Mouse (Mus musculus) intestine, embryonic 16.5 days (tissue): ENCODE measurements around the gene Rpa1. TPM values are rescaled to one million over a fixed set of nuclear protein-coding genes. Genes with fewer than 3 reads are reported as not detected.

Experiments used
- ATAC-seq: fragments of 200-750 bp; cut with Nextera tagmentation; 2 replicates; pipeline ENCODE4 v1.8.0; 2017; ENCODE audit warnings: moderate TSS enrichment, moderate library complexity
- H3K27ac ChIP-seq: fragments of 300-500 bp; sonication (generic); 2 replicates; pipeline ENCODE4 v1.5.1; 2014; ENCODE audit warnings: mild to moderate bottlenecking, low read length
- H3K27me3 ChIP-seq: fragments of 300-500 bp; sonication (generic); replicated peaks from 2 replicates; pipeline ENCODE4 v1.6.1; 2014; ENCODE audit warnings: low read length, control low read depth, mixed read lengths; ENCODE audit not compliant: control insufficient read depth, insufficient read depth
- H3K36me3 ChIP-seq: fragments of 300-500 bp; sonication (generic); 2 replicates; pipeline ENCODE4 v1.6.1; 2014; ENCODE audit warnings: low read length, control low read depth; ENCODE audit not compliant: control insufficient read depth, insufficient read depth
- H3K4me1 ChIP-seq: fragments of 300-500 bp; sonication (generic); 2 replicates; pipeline ENCODE4 v1.6.1; 2014; ENCODE audit warnings: low read length, control low read depth, mixed read lengths; ENCODE audit not compliant: control insufficient read depth, insufficient read depth
- H3K4me2 ChIP-seq: fragments of 300-500 bp; sonication (generic); 2 replicates; pipeline ENCODE4 v1.6.1; 2014; ENCODE audit warnings: low read depth, low read length, control low read depth
- H3K4me3 ChIP-seq: fragments of 300-500 bp; sonication (generic); 2 replicates; pipeline ENCODE4 v1.5.1; 2014; ENCODE audit warnings: mild to moderate bottlenecking, low read length
- H3K9ac ChIP-seq: fragments of 300-500 bp; sonication (generic); 2 replicates; pipeline ENCODE4 v1.6.1; 2014; ENCODE audit warnings: low read depth, low read length
- H3K9me3 ChIP-seq: fragments of 300-500 bp; sonication (generic); 2 replicates; pipeline ENCODE4 v1.6.1; 2016; ENCODE audit warnings: low read length, control low read depth; ENCODE audit not compliant: control insufficient read depth
- WGBS: fragments of 180-500 bp; shearing (Covaris S2); extraction: QIAGEN DNeasy Blood & Tissue Kit; methylation state at CpG from one replicate; pipeline ENCODE4 v1.1.7; 2014; 5-methylcytosine and 5-hydroxymethylcytosine counted together
- polyA plus RNA-seq: library from polyadenylated mRNA; unstranded; fragments of >200 nt; fragmentation: Nextera tagmentation; extraction: Ambion mirVana; gene quantifications from 2 replicates; pipeline ENCODE4 v1.2.1, GENCODE M21; 2015

Rpa1 gene
- polyA plus RNA-seq, 1 experiment from 2014 or later = 91.9 TPM

DNA sequence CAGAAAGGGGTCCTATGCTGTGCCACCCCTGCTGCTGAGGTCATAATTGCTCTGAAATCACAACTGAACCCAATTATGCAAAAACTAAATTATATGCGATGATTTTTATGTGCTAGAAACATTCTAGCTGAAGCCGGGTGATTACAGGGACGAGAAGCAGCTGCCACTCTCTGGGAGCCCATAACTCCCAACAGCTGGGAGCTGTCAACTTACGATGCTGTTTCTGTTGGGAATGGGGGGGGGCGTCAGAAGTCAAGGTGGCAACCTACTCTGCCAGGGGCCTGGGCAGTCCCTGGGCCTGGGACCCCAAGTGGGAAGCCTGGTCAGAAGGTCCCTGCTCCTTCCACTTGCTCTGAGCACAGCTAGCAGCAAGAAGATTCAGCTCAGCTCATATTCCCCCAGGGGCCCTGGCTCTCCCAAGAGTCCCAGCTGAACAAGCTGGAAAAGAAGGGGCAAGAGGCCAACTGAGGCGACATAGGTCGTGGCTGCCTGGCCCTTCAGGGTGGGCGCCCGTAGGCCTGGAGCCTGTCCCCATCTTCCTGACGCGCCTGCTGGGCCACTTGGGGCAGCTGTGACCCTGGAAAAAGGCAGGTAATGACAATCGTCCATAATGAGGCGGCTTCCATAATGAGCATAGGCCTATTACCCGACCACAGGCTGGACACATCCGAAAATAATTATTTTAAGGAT, 84.7 kb downstream of the Rpa1 start:
- ATAC-seq = no peak

DNA sequence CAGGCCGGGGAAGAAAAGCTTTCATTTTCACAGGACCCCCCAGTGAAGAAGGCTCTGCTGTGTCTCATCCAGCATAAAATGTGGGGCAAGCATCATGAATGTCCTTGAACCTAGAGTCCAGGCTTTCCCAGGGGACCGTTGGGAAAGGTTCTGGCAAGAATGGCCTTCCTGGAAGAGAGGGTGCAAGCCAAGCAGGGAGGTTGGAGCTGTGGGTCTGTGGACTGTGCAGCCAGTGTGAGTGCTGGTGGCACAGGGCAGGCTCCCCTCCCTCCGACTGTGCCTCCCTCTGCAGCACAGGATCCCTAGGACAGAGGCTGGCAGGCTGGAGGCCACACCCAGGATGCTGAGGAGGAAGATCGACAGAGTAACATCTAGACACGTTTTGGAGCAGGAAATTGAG, 85.3 kb downstream of the Rpa1 start:
- peaks cover 15% of the 10 kb centered on the region for H3K4me1 ChIP-seq
- no peak overlapping the region for H3K4me3 ChIP-seq
- no peak overlapping the region for H3K9ac ChIP-seq
- 39% methylated on average over 5 of the region's 5 CpGs for WGBS
- no peaks in the 10 kb centered on the region for H3K9me3 ChIP-seq
- ATAC-seq = no peak
- H3K4me2 ChIP-seq = no peak overlapping the region
- peak overlapping the region; percentile 40; the same call in 1 of the 2 replicates for H3K27ac ChIP-seq
- no peaks in the 10 kb centered on the region for H3K27me3 ChIP-seq
- no peaks in the 10 kb centered on the region for H3K36me3 ChIP-seq

More for the DNA sequence above, 84.7 kb downstream of the Rpa1 start:
- Histone ChIP-seq H3K4me3 (no peak overlapping the region), H3K9ac (no peak overlapping the region), H3K36me3 (no peaks in the 10 kb centered on the region), H3K4me2 (no peak overlapping the region), H3K27me3 (no peaks in the 10 kb centered on the region), H3K9me3 (no peaks in the 10 kb centered on the region), H3K4me1 (peaks cover 15% of the 10 kb centered on the region), H3K27ac (peak overlapping the region; percentile 40)
- 66% methylated on average over 15 of the region's 15 CpGs for WGBS

DNA sequence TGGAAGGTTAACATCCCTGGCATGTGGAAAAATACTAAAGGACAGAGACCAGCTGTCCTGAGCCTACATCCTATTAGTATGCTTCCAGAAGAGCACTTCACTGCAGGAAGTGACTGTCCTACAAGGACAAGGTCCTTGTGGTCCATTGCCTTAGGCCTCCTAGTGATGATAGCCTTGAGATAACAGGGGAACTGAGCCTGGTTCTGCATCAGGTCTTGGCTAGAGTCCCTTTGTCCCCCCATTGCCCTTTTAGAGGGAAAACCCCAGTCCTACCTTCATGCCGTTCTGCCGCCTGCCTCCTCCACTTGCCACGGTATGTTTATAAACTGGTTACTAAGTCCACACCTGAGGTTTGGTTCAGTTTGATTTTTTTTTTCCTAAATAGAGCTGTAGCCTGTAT, 85.9 kb downstream of the Rpa1 start:
- Histone ChIP-seq H3K27ac (0 out of 2 replicates have a peak overlapping the region, but pooled peaks have one; percentile 40), H3K36me3 (no peaks in the 10 kb centered on the region)
- 66% methylated on average over 3 of the region's 3 CpGs for WGBS

DNA sequence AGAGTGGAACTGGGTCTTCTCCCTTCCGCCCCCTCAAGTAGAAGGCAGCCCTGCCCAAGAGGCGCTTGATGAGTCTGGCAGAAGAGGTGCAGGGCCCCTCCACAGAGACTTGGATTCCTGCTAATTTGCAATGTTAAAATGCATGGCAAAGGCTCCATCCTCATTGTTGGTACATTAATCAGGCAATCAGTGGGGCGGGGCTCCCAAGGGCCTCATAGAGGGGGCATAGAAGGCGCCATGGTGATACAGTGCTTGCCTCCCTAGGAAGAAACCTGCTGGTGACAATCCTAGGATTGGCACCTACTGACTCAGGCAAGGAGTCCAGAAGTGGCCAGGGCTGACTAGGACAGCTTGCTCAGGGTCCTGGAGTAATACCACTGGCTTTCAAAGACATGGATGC, 86.4 kb downstream of the Rpa1 start:
- no peak for ATAC-seq
- Histone ChIP-seq H3K27me3 (no peaks in the 10 kb centered on the region), H3K36me3 (no peaks in the 10 kb centered on the region), H3K9ac (no peak overlapping the region), H3K4me3 (no peak overlapping the region), H3K9me3 (no peaks in the 10 kb centered on the region), H3K4me2 (no peak overlapping the region), H3K4me1 (peaks cover 15% of the 10 kb centered on the region), H3K27ac (no peak overlapping the region)
- whole genome bisulfite sequencing = 86% methylated on average over 4 of the region's 4 CpGs

More for the DNA sequence above, 85.9 kb downstream of the Rpa1 start:
- Histone ChIP-seq H3K9ac (no peak overlapping the region), H3K27me3 (no peaks in the 10 kb centered on the region), H3K9me3 (no peaks in the 10 kb centered on the region), H3K4me2 (no peak overlapping the region), H3K4me3 (no peak overlapping the region), H3K4me1 (peaks cover 15% of the 10 kb centered on the region)
- ATAC-seq = no peak

DNA sequence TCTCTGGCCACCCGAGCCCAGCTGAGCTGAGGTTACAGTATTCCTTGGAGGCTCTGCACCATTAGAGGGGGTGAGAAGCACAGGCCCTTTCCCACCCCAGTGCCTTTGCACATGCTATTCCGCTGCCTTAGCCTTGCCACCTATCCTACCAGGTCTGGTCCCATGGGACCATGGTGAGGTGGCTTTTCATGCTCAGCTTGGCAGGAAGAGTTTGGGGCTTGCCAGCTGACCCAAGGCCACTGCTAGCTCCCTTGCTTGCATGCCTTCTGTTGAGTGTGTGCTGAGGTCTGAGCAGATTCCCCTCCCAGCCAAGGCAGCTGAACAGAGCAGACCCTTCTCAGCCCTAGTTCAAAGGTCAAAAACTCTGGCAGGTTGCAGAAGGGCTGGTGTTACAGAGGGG, 87.1 kb downstream of the Rpa1 start:
- H3K4me3 ChIP-seq = no peak overlapping the region
- H3K36me3 ChIP-seq = no peaks in the 10 kb centered on the region
- H3K4me2 ChIP-seq = no peak overlapping the region
- no peaks in the 10 kb centered on the region for H3K9me3 ChIP-seq
- no peak overlapping the region for H3K9ac ChIP-seq
- 93% methylated on average over 2 of the region's 2 CpGs for WGBS
- no peaks in the 10 kb centered on the region for H3K27me3 ChIP-seq
- no peak overlapping the region for H3K27ac ChIP-seq
- H3K4me1 ChIP-seq = peaks cover 15% of the 10 kb centered on the region
- no peak for ATAC-seq

DNA sequence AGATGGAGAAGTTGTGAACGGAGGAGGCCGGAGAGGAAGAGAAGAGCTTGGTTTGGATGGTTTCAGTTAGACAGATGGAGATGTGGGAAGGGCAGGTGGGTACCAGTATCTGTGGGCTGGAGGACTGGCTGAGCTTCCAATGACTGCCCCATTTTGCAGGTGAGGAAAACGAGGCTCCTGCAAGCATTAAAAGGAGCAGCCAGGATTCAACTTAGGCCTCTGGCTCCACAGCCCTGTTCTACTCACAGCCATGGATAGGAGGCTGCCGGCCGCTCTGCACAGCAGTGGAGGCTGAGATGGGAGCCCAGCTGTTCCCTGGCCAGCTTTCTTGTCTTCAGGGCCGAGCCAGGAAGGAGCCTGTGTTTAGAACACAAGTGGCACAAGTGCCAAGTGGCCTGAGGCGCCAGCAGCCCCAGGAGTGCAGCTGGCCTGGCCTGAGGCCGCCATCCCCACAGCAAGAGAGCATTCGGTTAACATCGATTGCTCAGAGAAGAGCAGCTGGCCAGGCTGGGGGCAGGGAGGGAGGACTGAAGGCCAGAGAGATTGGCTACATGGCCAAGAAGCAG, 88.0 kb downstream of the Rpa1 start:
- Histone ChIP-seq H3K27me3 (no peaks in the 10 kb centered on the region), H3K4me2 (no peak overlapping the region), H3K9ac (no peak overlapping the region), H3K9me3 (no peaks in the 10 kb centered on the region), H3K27ac (no peak overlapping the region), H3K36me3 (no peaks in the 10 kb centered on the region), H3K4me3 (no peak overlapping the region), H3K4me1 (peaks cover 15% of the 10 kb centered on the region)
- WGBS = 64% methylated on average over 10 of the region's 10 CpGs
- no peak for ATAC-seq

DNA sequence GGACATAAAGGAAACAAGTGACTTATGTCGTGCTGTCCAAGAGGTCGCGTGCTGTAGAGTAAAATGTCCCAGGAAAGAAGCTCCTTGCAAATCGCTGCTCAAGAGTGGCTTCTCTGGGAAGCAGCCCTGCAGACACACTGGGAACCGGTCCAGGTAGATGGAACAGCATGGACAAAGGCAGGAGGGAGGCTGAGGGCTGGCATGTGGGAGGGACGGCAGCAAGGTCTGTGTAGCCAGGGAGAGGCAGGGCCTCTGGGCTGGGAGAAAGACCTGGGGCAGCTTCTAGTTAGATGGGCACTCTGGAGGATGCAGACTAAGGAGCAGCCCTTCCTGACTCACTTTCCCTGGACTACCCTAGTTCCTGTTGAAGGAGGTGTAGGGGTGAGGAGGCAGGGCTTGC, 88.7 kb downstream of the Rpa1 start:
- Histone ChIP-seq H3K27ac (no peak overlapping the region), H3K27me3 (no peaks in the 10 kb centered on the region), H3K4me2 (no peak overlapping the region), H3K4me1 (peaks cover 20% of the 10 kb centered on the region), H3K4me3 (no peak overlapping the region), H3K9me3 (no peaks in the 10 kb centered on the region), H3K36me3 (no peaks in the 10 kb centered on the region), H3K9ac (no peak overlapping the region)
- ATAC-seq = no peak
- WGBS = 71% methylated on average over 6 of the region's 6 CpGs

DNA sequence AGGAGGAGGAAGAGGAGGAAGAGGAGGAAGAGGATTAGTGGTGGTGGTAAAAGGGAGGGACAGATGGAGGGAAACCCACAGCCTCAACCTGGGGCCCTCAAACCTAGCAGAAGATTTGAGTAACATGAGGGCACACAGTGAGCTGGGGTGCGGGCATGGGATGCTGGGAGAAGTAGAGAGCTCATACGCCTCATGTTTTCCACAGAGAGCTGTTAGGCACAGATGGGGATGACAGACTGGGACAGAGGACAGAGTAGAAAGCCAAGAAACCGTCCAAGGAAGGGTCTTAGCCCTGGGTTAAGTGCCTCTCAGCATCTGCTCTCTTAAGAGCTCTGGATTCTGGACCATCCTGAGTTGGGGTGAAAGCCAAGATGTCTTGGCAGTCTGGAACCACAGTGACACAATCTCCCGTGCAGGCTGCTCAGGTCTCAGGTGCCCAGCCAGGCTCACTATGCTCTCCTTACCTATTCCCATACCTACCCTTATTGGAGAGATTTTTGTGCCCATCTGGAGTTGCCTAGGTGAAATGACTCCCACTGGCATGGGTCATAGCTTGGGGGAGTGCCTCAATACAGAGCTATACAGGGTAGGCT, 91.0 kb downstream of the Rpa1 start:
- Histone ChIP-seq H3K27ac (no peak overlapping the region), H3K36me3 (no peaks in the 10 kb centered on the region), H3K4me1 (peaks cover 15% of the 10 kb centered on the region), H3K4me2 (no peak overlapping the region), H3K9me3 (no peaks in the 10 kb centered on the region), H3K4me3 (no peak overlapping the region), H3K27me3 (no peaks in the 10 kb centered on the region), H3K9ac (no peak overlapping the region)
- ATAC-seq = no peak
- 80% methylated on average over 4 of the region's 4 CpGs for WGBS

DNA sequence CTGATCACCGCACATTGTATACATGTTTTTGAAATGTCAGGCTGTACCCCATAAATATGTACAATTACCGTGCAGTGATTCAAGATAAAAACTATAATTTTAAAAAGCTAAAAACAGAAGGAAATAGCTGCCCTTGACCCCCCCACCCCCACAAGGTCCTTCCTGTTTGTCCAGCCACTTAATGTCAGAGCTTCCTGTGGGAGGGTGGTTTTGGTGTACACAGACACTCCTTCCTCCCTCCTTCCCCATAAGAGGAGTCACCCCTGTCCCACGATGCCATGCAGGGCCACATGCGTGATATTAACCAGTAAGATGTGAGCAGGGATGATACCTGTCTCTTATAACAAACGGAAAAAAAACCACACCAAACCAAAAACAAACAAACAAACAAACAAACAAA, 92.8 kb downstream of the Rpa1 start:
- Histone ChIP-seq H3K4me1 (peaks cover 8% of the 10 kb centered on the region; the same call in 1 of the 2 replicates), H3K9me3 (no peaks in the 10 kb centered on the region), H3K36me3 (no peaks in the 10 kb centered on the region), H3K4me2 (no peak overlapping the region), H3K27ac (no peak overlapping the region), H3K27me3 (no peaks in the 10 kb centered on the region), H3K9ac (no peak overlapping the region), H3K4me3 (no peak overlapping the region)
- 70% methylated on average over 5 of the region's 5 CpGs for WGBS
- ATAC-seq = no peak
